Mouse (Mus musculus): ENCODE measurements around the gene Gpatch2l. TPM values are rescaled to one million over a fixed set of nuclear protein-coding genes. Genes with fewer than 3 reads are reported as not detected.

The Gpatch2l gene
- 10 to 100 TPM; 12.2 to 12.5 TPM for total RNA-seq (2021)
- long read RNA-seq, experiment 1, full-length matches to known transcripts: 15 of 21 reads
- long read RNA-seq, experiment 1, partial matches to known transcripts: 2 of 21 reads
- long read RNA-seq, experiment 1, other reads (novel, unspliced or antisense): 4 of 21 reads
- long read RNA-seq, experiment 2, full-length matches to known transcripts: 8 of 12 reads
- long read RNA-seq, experiment 2, partial matches to known transcripts: 2 of 12 reads
- long read RNA-seq, experiment 2, other reads (novel, unspliced or antisense): 2 of 12 reads

DNA sequence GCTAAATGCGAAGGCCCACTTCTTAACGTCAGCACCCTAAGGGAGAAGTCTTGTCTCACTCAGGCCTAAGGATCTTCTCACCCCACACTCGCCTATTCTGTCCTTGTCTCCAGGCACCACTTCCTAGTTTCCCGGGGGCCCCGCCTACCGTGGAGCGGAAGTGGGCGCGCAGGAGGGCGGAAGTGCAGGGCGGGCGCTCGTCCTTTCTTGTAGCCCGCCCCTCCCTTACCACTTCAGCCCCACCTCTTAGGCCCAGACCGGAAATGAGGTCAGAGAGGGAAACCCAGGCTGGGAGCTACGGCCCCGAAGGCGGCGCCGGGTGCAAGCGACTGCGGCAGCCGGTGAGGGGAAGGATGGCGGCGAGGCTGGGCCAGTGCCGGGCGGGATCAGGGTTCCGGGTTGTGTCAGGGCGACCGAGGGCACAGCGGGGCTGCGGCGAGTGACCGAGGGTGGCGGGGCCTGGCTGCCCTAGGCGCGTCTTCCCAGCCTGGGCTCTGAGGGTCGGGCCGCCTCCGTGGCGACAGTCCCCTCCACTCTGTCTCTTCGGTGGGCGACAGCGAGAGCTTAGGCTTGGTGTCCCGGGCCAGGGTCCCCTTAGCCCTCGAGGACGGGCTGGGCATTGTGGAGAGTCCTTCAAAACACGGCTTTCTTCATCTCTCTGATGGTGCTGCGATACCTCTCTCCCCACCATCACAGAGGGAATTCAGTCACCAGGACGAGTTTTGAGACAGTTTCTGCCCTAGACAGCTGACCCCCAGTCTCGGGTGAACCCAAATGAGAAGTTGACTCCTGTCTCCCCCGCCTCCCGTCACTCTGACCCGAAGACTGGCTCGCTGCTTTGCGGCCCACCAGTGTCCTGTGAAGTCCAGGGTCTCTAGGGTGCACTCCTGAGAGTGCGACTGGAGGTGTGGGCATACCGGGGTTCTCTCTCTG lies at the start of gene Gpatch2l:
Gpatch2l (plus strand) TSS at position 255 of the 933 bp plus-strand sequence.
- peak; percentile 98 for DNase-seq (ENCODE audit: low spot score)

DNA sequence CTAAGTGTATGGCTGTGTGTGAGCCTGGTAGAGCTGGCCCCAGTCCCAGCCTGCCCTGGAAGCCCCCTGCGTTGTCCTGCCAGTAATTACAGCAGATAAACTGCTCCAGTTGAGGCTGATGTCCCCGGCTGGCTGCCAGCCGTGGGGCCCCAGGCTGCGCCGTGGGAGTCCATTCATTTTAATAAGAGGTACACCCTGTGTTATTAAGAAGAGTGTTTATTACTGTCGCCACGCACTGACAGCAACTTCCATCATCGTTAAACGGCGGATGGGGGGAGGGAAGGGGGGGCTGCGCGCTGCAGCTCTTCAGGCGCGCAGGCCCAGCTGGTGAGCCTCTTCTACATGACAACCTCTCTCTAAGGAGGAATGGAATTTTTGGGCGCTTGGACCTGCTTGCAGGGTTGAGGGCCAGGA lies 49.6 kb upstream of the Gpatch2l start:
- DNase-seq (ENCODE audit: low spot score): no peak

DNA sequence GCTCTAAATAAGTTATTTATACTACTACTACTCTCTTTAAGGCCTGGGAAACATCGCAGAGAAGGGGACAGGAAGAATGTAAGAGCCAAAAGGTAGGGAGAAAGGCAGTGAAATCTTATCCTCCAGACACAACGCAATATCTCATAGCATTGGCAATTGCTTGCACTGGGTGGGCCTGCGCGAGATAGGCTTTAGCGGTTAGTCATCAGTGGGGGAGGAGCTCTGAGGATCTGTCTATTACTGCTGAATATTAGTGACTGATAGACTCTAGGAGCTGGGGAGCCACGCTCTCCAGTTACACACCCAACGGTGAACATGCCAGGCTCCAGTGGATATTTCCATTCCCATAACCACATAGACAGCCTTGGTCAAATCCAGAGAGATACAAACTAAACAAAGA lies 44.7 kb upstream of the Gpatch2l start:
- DNase-seq (ENCODE audit: low spot score): no peak

DNA sequence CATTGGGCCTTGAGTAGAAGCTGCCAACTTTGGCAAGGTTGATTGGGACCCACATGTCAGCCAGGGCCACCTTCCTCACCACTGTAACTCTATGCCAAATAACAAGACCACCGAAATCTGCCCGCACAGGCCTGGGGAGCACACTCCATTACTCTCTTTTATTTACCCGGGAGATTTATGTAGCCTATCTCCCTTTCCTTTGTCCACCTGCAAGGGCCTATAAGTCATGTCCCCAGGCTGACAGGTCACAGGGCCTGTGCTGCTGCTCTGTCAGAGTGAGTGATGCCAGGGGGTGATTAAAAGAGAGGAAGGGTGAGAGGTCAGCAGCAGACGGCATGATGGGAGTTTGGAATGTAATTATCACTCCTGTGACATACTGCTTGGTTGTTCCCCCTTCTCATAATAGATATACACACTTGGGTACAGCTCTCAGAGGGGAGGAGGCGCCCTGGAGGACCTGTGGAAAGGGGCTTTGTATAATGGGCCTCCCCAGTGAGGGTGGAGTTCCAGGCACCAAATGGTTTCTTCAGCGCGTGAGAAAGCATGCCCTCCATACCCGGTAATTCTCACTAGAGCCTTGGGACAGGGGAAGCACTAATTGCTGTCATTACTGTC lies 38.1 kb upstream of the Gpatch2l start:
- no peak for DNase-seq (ENCODE audit: low spot score)

DNA sequence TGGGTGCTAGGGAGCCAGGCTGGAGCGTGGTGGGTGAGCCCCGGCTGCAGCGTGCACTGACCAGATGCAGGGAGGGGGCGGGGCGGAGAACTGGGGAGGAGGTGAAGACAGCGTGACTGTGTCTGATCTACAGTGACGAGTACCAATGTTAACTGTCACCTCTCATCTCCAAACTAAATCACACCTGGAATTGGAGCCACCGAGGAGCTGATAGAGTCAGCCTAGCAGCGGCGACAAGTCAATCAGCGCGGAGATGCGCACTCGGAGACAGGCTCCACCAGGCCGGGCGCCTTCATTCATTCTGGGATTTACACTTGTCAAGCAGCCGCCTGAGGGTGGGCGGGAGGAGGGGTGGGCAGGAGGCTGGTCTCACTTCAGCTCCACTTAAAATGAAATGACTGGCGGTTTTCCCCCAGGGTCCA lies 30.5 kb upstream of the Gpatch2l start:
- no peak for DNase-seq (ENCODE audit: low spot score)

DNA sequence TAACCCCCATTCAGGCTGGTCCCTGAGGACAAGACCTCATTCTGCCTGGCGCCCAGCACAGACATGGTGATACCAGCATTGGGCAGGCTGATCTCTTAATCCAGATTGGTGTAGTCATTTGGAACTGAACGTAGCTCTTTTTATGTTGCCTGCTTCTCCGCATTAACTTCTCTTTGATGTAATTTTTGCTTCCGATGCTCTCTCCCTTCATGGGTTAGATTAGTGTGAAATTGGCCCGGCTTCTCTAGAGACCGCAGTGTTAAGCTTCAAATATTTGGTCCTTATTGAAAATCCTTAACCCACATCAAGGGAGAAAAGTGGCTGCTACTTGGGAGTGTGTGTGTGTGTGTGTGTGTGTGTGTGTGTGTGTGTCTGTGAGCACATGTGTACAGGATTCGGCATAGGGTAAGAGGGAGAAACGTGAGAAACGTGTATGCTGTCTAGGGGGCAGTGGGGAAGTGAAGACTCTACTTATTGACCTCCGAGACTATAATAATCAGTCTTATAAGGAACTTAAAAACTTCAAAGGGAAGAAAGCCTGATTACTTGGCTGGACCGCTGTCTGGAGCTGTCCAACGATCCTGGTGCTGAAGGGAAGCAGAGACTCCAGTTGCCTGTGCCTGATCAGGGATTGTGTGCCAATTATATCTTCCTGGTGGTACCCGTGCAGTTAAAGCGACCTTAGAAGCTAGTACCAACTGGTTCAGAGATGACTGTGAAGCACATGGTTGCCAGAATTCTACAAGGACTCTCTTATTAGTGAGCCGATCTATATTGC lies 28.8 kb upstream of the Gpatch2l start:
- peak; percentile 11 for DNase-seq (ENCODE audit: low spot score)

DNA sequence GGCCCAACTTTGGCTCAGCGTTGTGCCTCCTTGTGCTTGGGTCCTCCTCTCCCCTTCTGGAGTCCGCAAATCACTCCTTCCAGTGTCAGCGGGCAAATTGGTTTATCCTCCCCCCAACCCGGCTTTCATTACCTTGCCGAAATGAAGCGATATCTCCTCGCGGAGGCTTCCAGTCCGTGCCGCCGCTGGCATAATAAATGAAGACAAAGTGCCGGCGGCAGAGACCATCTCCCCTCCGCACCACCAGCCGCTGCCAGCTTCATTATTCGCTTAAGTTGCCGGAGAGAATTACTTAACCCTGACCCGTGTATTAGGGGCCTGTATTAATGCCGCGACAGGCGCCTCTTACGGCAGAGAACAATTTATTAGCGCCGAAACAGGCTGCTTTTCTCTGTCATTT lies 27.5 kb upstream of the Gpatch2l start:
- no peak for DNase-seq (ENCODE audit: low spot score)

DNA sequence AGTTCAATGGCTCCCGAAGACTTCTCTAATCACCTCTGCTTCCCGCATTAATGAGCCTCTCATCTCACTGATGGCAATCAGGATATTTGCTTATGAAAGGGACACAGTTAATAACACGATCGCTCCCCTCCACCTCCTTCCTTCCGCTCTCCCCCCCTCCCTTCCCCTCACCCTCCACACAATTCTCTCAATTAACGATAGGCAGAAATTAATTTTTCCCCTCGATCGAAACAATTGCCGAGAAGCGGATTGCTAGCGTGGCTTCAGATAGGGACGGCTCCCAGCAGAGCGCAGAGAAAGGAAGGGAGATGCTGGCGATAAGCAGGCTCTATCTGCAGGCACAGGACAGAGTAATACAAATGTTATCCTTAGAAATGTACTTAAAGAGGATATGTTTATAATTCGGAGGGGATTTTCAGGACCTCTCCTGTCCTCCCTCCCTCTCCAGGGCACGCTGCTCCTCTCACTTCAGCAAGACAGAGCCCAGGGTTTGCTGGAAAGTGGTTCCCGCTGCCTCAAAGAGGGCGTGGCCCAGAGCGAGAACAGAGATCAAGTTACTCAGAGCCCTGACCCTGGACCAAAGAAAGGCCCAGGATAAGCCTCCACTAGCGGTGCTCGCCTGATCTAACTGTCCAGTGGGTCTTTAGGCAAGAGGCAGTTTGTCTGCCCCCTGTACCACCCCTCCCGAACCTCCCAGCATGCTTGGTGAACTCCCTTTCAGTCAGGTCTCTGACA lies 24.8 kb upstream of the Gpatch2l start:
- DNase-seq (ENCODE audit: low spot score): no peak

DNA sequence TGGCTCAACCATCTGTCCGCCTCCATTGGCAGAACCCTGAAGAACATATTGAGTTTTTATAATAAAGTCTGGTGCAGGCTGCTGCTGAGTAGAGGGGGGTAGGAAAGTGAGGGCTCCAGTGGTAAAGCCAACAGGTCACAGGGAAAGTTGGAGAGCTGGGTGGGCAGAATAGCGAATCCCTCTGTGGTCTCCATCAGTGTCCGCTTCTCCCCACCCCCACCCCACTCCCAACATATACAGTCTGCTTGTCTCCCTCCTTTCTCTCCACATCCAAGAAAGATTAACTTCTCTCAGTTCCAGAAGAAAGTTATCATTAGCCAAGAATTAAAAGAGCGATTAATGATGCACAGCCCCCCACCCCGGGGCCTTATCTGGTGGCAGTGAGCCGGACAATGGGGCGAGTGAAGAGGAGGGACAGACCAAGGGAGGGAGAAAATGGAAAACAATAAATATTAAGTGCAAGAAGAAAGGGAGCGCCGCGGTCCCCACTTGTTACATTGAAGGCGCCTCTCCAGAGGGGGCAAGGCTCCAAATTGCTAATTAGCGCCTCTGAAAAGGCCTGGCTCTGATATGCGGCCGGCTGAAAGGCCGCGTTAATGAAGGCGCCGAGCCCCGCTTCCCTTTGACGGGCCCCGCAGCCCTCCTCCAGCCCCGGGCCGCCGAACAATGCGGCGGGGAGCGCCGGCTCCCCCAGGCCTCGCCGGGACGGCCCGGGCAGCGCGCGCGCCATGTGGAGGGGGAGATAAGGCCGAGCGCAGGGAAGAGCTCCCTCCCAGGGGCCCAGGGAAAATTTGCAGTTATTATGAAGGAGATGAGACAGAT lies 21.2 kb upstream of the Gpatch2l start:
- DNase-seq (ENCODE audit: low spot score): no peak

DNA sequence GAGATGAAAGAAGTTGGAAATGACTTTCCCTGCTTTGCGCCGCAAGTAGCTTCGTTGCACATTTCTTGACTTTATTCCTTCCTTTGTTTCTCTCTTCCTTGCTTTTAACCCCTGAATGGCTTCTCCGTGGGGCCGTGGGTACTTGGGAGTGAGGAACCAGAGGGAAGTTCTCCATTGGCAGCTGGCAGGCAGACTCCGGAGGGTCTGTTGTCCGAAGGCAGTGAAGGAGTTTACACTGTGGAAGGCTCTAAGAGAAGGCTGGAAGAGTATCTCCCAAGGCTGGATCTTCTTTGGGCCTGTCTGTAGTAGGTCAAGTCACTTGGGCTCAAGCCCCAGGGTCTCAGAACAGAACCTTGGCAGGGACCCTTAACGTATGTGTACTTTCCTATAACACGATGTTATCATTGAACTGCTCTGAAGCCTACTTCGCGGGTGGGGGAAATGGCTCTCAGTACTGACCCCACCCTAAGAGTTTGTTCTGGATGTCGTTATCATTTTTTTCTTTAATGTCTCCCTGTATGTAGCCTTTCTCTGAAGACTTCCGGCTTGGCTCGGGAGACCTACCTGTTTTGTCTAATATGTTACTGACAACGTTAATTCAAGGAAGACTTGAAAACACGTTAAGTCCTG lies 20.5 kb upstream of the Gpatch2l start:
- DNase-seq (ENCODE audit: low spot score): no peak

DNA sequence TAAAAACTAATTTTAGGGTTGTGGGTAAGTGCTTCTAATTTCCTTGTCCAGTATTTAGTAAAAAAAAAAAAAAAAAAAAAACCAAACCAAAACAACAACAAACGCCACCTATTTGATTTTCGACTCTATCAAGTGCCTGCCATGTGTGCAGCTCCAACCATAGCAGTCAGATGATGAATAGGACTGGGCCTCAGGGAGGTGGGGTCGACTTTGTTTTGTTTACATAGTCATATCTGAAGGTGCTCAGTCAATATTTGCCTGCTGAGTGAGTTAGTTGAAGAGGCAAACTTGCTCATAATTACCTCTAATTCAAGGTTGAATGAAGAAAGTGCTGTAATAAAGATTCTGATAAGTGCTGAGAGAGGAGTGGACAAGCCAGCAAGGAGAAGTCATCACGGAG lies 7.4 kb upstream of the Gpatch2l start:
- DNase-seq (ENCODE audit: low spot score): no peak

DNA sequence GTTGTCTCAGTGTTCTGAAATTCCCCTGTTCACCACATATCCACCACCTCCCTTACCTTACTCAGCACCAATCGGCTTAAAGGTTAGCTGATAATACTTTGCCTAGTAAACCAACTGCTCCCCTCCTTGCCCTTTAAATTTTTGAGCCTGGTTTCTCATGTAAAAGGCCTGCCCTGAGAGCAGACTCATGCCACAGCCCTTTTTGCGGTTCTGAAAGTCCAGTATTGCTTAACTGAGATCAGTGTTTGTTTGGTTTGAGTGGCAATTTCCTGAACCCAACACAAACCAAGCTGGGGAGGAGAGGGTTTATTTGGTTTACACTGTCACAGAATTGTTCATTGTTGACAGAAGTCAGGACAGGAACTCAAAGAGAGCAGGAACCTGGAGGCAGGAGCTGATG lies 2.9 kb upstream of the Gpatch2l start:
- no peak for DNase-seq (ENCODE audit: low spot score)

DNA sequence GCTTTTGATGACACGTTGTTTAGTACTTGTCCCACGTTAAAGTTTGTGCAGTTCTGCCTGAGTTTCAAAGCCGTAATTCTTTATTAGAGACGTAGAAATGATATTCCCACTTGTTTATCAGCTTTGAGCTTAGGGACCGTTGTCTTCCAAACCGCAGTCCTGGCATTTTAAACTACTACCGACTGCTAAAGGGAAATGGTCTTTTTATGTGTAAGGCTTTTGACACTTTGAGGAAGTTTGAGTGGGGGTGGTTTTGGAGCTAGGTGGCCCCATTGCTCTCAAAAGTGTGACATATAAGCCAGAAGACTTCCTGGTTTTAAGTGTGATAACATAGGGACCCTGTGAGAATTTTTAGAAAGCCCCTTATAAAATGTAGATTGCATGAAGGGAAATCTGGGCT lies 905 bp downstream of the Gpatch2l start:
- DNase-seq (ENCODE audit: low spot score): no peak

DNA sequence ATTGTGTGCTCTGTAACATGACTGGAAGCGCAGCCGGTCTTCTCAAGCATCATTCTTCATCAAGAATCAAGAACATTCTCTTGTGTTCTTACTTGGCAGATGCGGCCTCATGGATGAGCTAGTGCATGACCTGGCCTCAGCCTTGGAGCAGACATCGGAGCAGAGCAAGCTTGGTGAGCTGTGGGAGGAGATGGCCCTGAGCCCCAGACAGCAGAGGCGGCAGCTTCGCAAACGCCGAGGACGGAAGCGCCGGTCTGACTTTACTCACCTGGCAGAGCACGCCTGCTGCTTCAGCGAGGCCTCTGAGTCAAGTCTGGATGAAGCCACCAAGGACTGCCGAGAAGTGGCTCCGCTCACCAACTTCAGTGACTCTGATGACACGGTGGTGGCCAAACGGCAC lies 2.3 kb downstream of the Gpatch2l start:
- DNase-seq (ENCODE audit: low spot score): no peak

DNA sequence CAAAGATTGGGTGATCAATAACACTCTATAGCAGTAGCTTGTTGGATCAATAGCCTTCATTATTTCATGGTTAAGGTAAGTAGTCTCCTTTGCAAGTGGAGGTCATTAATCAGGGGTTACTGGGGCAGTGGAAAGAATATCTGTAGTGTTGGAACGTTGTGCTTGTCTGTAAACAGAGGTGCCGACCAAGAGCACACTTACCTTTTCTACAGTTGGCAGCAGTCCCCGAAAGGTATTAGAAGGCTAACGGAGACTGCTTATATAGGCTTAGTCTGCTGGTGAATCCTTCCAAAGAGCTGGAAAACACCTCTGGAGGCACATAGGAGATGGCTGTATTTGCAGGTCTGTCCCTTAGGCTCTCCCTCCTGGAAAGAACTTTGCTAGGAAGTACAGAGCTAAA lies 8.5 kb downstream of the Gpatch2l start:
- DNase-seq (ENCODE audit: low spot score): no peak

DNA sequence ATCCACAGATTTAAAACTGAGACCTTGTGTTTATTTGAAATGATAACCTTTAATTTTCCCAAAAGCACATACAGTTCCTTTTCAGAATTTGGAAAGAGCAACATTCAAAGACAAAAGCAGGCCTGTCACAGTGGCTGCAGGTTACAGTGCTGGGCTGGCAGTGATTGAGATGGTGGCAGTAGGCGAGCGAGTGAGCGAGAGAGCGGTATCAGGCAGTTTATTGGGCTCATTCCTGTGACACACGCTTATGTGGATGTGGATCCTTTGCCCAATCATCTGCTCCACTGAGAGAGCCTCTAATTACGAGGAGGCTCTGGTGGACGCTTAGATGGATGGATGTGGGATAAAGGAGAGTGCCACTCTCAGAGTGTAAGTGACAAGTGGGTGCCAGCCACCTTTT lies 13.3 kb downstream of the Gpatch2l start:
- DNase-seq (ENCODE audit: low spot score): no peak

DNA sequence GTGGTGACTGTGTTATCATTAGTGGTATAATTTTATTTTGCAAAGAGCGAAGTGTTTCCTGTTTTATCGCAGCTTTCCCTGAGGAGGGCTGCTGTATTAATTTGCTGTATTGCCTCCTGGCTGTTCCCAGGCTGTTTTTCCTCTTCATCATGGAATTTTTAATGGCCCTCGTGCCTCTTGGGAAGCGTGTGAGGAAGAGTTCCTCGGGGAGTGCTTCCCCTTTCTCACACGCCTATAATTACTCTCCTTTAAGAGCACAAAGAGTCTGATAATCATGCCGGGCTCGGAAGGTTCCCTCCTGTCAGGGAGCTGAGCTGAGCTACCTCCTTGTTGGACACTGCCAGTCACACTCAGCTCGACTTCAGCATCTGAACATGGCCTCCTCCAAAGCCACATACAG lies 30.0 kb downstream of the Gpatch2l start:
- DNase-seq (ENCODE audit: low spot score): no peak

DNA sequence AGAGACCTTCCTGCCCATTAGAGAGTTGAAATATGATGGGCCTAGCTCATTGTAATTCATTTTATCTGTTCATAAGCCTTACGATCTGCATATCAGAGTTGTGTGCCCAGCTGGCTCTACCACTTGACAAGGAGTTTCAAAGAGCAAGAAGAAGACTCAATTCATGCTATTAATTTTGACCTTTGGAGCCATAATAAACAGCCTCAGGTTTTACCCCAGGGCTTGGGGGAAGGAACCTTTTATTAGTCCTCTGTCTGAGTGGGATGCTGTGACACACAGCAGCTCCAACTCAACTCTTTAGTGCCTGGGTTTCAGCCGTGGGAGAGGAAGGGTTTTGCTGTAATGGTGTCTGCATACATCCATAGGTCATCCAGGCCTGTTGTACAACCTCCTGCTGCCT lies 32.6 kb downstream of the Gpatch2l start:
- DNase-seq (ENCODE audit: low spot score): no peak

DNA sequence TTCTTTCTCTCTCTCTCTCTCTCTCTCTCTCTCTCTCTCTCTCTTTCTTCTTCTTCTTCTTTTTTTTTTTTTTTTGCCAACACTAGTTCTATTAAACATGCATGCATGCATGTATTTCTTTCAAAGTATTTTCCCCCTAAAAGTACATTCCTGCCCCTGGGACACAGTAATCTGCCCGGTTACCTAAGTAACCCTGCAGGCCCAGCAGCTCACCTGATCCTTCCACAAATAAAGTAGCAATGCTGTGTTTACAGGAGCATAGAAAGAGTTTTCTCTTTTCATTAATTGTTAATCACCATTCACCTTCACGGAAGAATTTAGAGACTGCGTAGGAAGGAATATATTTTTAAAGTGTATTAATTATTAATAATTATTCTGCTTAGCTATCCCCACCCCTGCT lies 34.1 kb downstream of the Gpatch2l start:
- DNase-seq (ENCODE audit: low spot score): no peak

DNA sequence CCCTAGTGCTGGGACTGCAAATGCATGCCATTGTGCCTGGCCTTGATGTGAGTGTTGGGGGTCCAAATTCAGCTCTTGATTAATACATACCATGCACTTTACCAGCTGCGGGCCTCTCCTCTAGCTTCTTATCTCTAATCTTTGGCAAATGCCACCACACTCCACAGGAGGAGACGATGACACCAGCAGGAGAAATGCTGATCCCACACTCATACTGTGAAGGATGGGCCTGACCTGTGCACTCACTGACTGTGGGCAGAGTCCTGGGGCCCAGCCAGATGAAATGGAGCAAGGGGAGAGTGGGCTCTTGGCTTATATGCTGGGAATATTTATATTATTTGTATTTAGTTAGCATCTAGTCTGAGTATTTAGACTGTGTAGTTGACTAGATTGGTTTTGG lies 34.8 kb downstream of the Gpatch2l start:
- no peak for DNase-seq (ENCODE audit: low spot score)

All from gastrocnemius, adult 18-20 months (tissue).